Mouse (Mus musculus) adrenal gland, postnatal 25 days (tissue): ENCODE data around the gene Mmel1. TPM values are rescaled to one million over a fixed set of nuclear protein-coding genes. Genes with fewer than 3 reads are reported as not detected.
A peak's percentile ranks its signal among the peaks of the same experiment; 100 is the strongest.

Experiments
- DNase-seq: peaks from one replicate; pipeline ENCODE4 v3.0.0; 2021; ENCODE audit warnings: mixed read lengths
- total RNA-seq: library from RNA; stranded (reverse); gene quantifications from 2 replicates; pipeline ENCODE4 v1.2.3, GENCODE M21; 2021

Mmel1 gene
- total RNA-seq, 1 experiment from 2014 or later, result 6.2 TPM

DNA sequence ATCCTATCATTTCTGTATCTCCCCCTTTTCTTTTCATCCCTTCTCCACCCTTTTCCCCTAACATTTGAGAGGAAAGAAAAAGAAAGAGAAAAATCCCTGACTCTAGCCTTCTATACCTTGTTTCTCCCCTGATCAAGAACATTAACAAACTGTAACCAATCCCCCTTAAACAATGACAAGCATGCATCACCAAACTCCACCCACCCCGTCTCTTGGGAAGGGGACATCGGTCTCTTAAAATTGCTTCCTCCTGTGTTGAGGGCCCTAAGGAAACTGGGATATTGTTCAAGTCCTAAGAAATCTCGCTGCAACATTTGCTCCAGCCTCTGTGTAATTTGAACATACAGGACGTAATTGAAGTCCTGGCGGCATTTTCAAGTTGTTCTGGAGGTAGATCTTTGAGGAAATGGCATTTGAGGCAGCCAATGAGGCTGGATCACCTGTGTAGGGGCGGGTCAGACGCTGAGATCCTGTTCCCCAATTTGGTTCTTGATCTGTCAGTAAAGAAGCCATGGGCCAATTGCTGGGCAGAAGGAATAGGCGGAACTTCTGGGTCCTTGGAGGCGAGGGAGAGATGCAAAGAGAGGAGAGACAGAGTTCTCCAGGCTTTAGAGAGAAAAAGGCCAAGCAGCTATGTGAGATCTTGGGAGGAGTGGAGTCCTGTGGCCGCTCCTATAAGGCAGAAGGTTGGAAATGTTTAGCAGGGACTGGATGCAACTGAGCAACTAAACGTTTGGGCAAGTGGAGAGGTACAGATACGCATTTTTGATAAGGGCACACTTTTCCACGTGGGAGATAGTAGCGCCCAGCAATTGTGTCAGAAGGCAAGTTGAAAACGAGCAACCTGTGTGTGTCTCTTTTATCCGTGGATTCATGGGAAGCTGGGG lies 35.0 kb downstream of the Mmel1 start:
- peak; percentile 61 for DNase-seq

- DNase-seq, result peak; percentile 67
These were observed 38.4 kb downstream of the Mmel1 start for GRCm38 (mm10) chr4:154907833-154908232.

GRCm38 (mm10) chr4:154908490-154908889 lies 39.1 kb downstream of the Mmel1 start:
- DNase-seq, result no peak

DNA sequence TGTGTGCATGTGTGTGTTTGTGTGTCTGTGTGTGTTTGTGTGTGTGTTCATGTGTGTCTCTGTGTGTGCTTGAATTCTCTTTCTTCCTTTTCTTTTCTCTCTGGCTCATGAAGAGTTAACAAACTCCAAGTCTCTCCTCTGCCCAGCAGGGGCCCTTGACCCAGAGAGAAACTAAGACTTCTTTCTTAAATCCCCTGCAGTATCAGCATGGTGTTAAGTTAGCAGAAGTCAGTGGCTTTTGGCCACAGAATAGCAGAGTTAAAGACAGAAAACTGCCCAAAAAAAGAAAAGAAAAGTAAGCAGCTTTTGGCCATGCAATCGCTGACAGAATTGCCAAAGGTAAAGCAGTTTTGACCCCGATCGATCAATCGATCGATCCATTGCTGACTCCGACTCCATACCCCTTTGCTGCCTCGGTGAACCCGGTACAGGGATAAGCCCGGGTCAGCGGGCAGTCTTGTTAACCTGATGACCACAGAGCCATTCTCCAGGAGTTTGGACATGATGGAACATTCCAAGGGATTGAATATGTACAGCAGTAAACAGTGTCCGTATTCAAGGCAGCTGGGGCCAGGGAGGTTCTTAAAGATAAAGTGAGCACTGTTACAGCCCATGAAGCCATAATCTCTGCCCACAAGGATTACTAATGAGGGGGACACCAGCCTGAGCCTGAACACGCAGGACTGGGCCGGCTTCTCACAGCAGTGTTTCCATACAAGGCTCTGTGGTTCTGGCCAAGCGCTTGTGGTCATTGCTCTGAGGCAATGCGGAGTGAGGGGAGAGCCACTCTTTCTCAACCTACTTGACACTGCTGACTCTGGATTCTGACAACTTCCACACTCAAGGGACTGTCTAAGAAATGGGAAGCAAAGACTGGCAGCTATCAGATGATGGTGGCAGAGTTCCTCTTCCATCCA lies 41.5 kb downstream of the Mmel1 start:
- DNase-seq, result no peak

DNA sequence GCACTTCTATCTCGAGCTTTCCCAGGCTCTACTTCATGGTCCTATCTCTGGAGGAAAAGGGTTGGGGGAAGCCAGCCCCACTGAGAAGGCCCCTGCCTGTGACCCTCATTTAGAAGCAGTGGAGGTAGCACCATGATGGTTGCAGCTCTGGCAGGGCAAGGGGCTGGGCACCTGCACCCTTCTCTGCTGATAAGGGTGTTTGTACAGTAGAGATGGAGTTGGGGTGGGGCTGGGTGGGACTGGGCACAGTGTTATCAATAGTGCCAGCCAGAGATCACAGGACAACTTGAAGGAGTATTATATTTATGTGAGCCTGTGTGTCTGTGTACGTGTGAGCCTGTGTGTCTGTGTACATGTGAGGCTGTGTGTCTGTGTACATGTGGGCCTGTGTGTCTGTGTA lies 42.3 kb downstream of the Mmel1 start:
- no peak for DNase-seq

- no peak for DNase-seq
These were observed 44.5 kb downstream of the Mmel1 start for GRCm38 (mm10) chr4:154913845-154914244.

DNA sequence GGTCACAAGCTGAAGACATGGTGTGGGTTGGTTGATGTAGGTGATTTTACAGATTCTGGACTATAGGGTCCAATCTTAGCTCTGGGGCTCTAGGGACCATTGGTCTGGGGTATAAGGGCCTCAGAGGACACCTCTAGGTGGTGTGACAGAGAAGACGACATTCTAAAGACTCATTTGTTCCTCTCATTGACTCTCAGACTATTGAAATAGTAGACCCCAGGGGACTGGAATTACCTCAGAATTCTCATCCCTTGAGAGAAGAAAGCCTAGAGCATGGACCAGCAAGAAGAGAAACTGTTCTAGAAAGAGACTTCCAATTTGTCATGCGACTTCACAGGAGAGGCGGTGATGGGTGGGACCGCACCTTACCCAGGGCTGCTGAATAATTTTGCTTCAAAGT lies 44.9 kb downstream of the Mmel1 start:
- DNase-seq, result no peak

DNA sequence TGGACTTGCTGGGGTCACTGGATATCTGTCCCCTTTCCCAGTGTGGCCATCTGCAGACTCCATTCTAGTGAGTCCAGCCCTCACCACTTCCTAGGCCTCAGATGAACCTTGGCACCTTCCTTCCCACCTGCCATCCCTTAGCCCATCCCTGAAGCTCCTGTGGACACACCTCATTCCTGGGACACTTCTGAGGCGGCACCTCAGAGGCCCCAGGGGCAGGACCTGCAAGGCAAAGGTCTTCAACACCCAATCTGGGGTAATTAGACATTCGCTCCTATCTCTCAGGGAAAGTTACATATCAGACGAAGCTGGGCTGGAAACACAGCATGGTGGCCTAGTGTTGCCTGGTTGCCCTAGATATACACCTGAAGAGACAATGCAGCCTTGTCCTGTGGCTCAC lies 45.3 kb downstream of the Mmel1 start:
- DNase-seq, result no peak

GRCm38 (mm10) chr4:154915286-154915685 lies 45.9 kb downstream of the Mmel1 start:
- DNase-seq, result no peak

- no peak for DNase-seq
These were observed 47.3 kb downstream of the Mmel1 start for GRCm38 (mm10) chr4:154916662-154917061.

DNA sequence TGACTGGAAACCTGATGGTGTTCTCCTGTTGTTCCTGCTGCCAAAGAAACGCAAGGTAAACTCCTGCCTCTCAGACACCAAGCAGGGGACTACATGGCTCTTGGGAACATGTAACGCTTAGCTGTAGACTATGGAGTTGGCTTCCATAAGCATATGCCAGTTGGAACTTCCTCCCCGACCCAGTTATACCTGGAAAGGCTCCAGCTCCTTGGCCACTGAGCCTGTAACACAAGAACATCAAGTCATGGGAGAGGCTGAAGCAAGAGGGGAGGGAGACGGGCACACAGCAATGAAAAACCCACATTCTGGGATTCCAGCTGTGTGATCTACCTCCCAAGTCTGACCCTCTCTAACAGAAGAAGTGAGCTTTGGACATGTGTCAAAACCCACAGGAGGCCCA lies 52.9 kb downstream of the Mmel1 start:
- no peak for DNase-seq

DNA sequence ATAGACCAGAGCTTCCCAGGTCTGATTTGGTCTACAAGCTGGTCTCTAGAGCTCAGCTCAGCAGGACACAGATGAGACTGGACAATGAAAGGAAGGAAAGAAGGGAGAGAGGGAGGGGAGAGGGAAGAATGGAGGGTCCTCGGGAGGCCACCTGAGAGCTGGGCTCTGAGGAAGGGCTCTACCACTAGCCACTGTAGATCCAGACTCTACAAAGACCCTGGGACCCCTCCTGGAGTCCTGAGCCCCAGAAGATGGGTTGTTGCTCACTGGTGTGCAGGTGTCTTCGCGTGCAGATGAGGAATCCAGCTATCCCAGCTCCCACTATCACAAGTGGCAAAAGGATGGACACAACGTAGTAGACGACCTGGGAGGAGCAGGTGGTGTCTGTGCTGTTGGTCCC lies 53.5 kb downstream of the Mmel1 start:
- no peak for DNase-seq

DNA sequence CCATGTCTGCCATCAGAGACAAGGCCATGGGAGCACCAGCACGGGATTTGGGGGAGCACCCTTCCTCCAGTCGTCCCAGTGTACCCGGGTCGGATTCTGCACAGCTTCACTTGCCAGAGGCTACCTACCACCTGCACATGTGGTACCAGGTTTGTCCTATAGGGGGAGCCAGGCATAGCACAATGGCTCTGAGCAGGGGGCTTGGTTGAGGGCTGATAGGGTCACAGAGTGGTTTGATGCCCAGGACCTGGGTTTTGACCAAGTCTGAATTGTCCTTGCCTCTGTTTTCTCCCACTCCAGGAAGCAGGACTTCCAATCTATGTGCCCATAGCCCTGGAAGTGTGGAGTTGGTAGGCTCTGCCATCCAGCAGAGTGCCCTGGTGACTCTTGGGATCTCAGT lies 56.0 kb downstream of the Mmel1 start:
- DNase-seq, result no peak

- no peak for DNase-seq
These were observed 57.8 kb downstream of the Mmel1 start for GRCm38 (mm10) chr4:154926969-154927898.

- no peak for DNase-seq
These were observed 58.5 kb downstream of the Mmel1 start for GRCm38 (mm10) chr4:154927899-154928337.

DNA sequence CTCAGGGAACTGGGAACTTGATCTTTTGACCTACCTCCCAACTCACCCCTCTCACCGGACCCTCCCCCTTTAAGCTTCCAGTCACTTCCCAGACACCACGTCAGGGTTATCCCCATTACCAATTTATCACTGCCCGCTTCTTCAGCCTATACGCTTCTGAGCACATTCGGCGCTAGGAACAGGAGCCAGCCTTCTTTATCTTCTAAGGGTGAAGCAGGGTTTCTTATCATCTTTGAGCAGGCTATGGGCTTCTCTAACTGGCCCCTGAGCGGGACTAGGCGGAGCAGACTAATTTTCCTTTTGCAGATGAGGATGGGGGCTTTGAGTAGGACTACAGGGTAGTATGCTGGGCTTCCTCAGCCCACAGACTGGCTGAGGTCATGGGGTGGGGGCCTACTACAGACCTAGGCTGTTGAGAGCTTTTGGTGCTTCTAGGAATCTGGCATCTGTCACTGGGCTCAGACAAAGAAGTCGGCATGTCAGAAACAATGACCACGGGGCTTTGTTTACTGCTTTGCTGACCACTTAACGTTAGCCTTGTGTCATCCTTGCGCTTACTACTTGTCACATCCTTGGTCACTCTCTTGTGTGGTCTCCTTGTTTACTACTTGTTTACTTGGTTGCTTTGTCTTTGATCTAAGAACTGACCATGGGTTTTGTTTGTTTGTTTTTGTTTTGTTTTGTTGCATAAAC lies 59.2 kb downstream of the Mmel1 start, which contains the start of gene Tnfrsf14:
Gene Tnfrsf14, minus strand, starts transcription at position 169 of the 693 bp plus-strand sequence.
- no peak for DNase-seq

DNA sequence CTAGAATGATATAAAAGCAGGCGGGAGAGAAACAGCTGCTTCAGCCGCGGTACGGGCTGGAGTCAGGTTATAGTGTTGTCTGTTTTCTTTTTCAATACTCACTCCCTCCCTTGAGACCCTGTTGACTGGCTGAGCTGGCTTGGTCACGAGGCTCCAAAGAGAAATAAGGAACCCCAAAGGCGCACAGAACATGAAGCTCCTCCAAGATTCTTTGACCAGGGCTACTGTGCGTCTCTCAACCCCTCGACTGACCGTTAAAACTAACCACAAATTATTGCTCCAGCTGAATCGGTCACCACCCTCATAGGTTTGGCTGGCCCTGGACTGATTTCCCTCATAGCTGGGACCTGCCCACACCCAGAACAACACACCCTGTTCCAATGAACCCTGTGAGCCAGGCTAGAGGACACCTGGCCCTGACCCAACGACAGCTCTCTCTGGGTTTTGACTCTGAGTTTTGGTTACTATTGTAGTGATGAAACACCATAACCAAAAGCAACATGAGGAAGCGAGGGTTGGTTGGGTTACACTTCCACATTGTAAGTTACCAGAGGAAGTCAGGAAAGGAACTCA lies 59.8 kb downstream of the Mmel1 start:
- DNase-seq, result no peak

GRCm38 (mm10) chr4:154933306-154933907 lies 64.0 kb downstream of the Mmel1 start:
- no peak for DNase-seq

- no peak for DNase-seq
These were observed 65.4 kb downstream of the Mmel1 start for GRCm38 (mm10) chr4:154934800-154935199.

GRCm38 (mm10) chr4:154935788-154936187 lies 66.4 kb downstream of the Mmel1 start:
- no peak for DNase-seq
